Mouse (Mus musculus) urinary bladder, postnatal 25 days (tissue): ENCODE results near the gene Clec2l.
"Not testable (repeated sequence)": the region's sequence is repeated elsewhere in the genome, so short reads cannot be mapped to it uniquely, and the experiment has no call there.

Experiments used
- DNase-seq: peaks from one replicate; pipeline ENCODE4 v3.0.0; 2022; ENCODE audit warnings: low spot score

The Clec2l gene

GRCm38 (mm10) chr6:38670488-38670887, 7.6 kb downstream of the Clec2l start:
- DNase-seq, result not testable (repeated sequence)

- DNase-seq, result no peak
Observed at GRCm38 (mm10) chr6:38671270-38671669, 8.4 kb downstream of the Clec2l start.

GRCm38 (mm10) chr6:38672011-38672410, 9.1 kb downstream of the Clec2l start:
- DNase-seq, result no peak

GRCm38 (mm10) chr6:38676217-38676616, 13.3 kb downstream of the Clec2l start:
- no peak for DNase-seq

DNA sequence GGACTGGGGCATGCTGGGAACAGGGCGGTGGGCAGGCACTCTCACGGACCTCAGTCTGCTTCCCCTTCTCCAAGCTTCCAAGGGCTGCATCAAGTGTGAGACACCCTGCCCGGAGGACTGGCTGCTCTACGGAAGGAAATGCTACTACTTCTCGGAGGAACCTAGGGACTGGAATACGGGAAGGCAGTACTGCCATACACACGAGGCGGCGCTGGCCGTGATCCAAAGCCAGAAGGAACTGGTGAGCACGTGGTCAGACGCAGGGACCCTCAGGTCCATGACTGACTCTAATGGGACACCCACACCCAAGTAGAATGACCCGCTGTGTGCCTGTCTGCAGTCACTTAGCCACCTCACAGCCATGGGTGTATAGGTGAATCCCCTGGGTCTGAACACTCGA, 13.9 kb downstream of the Clec2l start:
- no peak for DNase-seq

DNA sequence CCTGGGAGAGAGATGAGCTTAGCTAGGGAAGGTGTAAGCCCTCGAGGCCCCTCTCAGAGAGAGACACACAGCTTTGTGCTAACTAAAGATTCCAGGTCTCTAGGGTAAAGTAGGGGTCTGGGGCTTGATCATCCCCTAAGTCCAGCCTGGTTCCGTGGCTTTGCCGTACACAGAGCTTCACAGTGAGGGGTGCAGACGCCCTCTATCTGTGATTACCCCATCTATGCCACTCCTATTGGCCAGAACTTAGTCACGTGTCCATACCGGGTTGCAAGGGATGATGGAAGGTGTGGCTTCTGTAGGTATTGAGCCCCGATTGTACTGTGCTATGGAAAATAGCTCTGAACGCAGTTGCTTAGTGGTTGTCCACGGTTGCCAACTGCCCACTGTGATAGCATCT, 14.8 kb downstream of the Clec2l start:
- DNase-seq, result no peak

DNA sequence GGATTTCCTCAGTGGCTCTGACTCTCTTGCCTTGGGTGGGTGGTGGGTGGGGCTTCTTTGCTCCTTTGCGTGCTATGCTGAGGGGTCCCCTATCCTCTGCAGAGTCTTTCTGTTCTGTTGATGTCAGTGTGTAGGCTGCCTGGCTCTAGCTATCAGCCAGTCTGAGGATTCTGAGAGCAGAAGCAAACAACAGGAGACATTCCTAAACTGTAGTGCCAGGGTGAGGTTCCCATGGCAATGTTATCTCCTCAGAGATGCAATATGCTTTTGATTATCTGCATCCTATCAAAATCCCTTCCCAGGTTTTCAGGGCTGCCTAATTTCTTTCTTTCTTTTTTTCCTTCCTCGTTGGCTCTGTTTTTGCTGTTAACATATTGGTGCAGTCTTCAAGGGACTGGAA, 19.7 kb downstream of the Clec2l start:
- no peak for DNase-seq

DNA sequence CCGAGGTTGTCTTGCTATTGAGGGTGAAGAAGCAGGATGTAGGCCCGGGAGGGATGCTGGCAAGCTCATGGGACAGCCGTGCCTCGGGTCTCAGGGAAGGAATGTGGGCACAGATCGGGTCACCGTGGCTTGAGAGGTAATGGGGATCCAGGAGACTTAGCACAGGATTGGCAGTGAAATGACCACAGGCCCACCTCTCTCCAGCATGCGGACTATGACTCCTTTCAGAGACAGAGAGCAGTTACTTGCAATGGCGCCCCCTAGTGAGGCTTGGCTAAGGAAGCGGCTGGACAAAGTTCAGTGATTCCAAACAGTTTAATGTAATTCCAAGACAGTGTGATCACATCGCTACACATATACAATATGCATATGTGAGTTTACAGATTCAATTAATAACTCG, 24.3 kb downstream of the Clec2l start:
- peak; percentile 23 for DNase-seq

DNA sequence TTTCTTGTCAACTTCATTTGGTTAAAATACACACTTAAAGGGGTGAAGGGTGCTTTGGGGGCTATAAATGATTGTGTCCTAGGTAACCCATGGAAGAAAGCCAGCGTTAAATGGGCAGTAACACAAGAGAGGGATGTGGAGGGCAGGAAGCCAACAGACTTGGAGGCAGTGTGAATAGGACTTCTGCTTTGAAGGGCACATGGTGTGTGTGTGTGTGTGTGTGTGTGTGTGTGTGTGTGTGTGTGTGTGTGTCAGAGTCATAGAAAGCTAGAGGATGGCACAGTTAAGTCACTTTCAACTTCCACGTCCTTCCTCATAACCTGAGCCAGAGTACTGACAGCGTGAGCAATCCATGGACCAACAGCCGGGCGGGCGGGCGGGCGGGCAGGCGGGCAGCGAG, 26.0 kb downstream of the Clec2l start:
- DNase-seq, result no peak

DNA sequence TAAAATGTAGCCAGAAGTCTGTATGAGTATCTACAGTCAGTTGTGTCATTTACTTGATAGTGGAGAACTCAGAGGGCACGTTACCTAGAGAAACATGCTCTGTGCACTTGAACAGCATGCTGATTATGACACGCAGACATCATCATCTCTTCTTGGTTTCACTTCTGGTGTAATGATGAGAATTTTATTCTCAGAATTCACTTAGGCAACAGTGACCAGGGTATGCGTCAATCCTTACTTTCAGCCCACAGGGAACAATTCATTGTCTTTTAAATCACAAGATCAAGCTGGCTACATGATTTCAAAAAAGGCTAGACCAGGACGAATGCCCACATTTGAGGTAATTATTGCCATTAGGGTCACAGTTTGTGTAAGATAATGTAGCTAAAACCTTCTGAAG, 27.7 kb downstream of the Clec2l start:
- no peak for DNase-seq

GRCm38 (mm10) chr6:38691052-38691451, 28.2 kb downstream of the Clec2l start:
- DNase-seq, result no peak

DNA sequence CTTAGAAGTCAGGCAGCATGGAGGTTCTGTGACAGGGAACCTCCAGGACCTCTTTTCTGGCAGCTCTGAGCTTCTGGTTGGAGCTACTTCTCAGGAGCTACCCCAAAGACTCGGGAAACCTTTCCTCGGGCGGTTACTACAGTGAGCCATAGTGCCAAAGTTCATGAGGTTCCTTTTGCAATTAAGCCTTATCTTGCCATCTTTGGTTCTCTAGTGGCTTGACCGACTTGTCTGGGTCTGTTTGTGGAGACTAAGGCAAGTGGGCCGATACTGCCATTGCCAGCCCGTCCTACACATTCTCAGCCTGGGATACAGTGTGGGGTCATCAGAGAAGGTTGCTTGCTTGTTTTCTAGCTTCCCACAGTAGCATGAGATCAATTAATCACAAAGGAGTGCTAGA, 29.7 kb downstream of the Clec2l start:
- no peak for DNase-seq

DNA sequence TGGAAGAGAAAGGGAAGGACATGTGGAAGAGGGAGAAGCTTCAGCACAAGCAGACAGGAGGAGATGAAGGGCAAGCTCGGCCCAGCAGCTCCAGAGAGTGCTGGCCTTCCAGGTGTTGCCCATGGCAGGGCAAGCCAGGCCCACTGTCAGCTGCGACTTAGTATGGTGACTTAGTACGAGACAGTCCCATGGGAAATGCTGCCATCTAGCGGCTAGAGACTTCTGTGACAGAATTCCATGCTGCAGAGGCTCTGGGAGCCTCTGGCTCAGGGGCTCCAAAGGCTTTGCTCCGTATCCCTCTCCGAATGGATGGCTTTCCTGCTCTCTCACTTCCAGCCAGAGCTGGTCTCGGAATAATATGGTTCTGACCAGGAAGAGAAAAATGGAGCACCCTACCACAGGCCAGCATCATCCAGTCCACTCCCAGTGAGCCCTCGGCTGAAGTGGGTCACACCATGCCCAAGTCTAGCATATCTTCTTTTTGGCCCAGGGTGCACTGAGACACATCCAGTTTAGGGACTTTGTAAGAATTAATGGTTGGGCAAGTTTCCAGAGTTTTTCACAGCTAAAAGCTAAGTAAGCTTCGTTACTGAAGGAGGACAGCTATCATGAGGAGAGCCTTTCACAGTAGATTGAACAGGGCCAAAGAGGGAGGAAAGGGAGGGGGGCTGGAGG, 32.6 kb downstream of the Clec2l start:
- DNase-seq, result peak; percentile 80

DNA sequence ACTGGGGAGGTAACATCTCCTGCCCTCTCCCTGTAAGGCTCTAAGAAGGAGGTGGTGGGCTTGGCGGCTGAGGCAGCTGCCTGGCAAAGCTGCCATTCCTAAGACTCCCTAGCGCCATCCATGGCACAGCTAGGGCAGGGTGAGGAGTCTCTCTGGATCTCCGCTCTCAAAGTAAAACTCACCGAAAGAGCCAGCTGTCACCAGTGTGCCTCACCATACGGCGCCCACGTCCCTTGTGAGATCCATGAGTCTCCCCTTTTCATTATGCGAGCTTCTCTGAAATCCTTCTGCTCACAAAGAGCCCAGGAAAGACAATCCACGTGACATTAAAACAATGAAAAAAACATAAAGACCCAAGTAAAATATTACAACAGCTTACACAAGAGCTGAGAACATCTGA, 33.7 kb downstream of the Clec2l start:
- DNase-seq, result no peak

DNA sequence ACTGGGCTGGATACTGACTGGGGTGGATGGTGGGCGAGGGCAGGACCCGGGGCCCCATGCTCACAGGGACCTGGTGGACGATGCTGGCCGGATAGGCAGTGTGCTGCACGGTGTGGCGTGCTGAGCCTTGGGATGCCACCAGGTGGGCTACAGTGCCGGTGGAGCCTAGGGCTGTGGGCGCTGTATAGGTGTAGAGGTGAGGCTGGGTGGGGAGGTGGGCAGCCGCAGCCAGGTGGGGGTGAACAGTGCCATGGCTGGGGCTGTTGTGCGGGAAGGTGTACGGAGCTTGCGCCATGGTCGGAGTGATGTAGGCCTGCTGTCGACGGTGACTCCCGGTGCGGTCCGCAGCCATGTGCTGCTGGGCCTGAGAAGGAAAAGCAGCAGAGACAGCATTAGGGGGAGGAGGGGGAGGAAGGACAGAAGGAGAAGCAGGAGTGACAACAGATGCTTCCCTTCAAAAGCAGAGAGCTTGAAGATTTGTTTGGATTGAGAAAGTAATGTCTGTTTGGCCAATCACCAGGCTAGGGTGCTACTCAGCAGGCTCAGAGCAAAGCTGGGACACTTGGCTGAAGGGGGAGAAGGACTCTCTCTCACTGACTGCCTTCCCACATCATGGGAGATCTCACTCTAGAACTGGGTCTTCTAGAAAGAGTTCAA, 35.5 kb downstream of the Clec2l start:
- DNase-seq, result no peak

GRCm38 (mm10) chr6:38701421-38701820, 38.6 kb downstream of the Clec2l start:
- DNase-seq, result no peak

GRCm38 (mm10) chr6:38702810-38703399, 40.0 kb downstream of the Clec2l start:
- no peak for DNase-seq

- no peak for DNase-seq
Observed at GRCm38 (mm10) chr6:38703526-38703925, 40.7 kb downstream of the Clec2l start.

- no peak for DNase-seq
Observed at GRCm38 (mm10) chr6:38704264-38704984, 41.6 kb downstream of the Clec2l start.

DNA sequence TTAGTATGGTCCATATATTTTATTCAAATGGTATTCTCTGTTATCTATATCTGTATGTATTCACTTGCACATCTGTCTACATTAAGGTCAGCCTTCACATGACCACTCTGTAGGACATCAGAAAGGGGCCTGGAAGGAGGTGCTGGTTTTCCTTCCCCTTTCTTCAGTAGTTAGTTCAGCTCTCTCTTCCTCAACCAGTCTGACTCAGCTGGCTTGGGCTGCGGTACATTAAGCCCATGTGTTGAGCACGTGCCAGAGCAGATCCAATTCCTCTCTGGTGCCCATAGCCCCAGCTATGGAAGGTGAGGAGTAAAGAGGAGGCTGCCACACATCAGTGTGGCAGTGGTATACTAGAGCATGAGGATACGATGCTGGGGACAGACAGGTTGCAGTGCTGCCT, 47.6 kb downstream of the Clec2l start:
- DNase-seq, result no peak

DNA sequence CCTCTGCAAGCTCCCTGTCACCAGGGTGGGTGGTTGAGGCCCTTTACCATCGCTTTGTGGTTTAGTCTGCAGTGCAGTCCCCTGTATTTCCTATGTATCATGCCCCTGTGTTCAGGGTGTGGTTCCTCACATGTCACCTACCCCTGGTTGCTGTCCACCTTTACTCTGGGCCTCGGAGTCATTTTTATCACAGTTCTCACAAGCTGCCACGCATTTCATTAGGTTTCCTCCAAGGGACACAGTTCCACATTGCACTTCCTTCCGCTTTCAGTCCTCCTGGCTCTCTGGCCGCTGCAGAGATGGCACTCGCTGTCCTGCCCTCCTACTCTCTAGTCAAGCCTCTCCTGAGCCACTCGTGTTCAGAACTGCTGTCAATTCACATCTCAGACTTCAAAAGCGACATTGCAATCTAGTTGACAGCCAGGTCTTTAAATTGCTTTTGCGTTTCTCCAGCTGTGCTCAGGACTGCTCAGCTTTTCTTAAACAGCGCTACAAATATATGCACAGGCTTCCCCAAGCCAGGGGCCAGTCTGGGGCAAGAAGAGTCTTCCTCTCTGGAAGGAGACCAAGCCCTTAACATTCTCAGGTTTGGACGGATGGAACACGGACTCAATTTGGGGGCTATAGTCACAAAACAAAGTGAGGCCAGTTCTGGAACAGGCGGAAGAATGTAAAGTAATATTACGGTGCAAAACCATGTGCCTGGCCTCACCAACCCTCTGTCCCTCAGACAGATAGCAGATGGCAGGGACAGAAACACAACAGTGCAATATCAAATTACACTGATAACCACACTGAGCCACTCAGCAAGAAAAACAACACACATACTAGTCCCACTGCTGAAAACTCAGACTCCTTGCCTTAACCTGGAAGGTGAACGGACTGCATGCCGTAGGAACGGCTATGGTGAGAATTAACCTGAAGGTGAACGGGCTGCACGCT, 51.4 kb downstream of the Clec2l start:
- no peak for DNase-seq

DNA sequence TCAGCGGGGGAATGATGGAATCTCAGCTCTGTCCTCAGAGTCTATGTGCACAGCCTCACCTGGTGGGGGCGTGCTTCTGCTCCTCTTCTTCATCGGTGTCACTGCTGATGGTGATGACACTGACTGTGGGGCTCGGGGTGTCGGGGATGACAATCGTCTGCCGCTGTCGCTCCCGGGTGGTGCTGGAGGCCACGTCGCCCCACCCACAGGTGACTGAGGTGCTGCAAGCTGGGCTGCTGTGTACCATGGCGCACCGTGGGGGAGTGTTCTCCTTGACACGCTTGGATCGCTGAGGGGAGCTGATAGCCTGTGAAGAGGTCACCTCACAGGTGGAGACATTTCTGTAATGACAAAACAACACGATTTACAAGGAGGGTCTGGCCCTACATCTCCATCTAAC, 53.0 kb downstream of the Clec2l start:
- DNase-seq, result no peak
